Mouse (Mus musculus) midbrain, embryonic 15.5 days (tissue): Measurements from ENCODE around the gene Sebox. TPM values are rescaled to one million over a fixed set of nuclear protein-coding genes. Genes with fewer than 3 reads are reported as not detected.

Source experiments
- ATAC-seq: fragments of 200-750 bp; cut with Nextera tagmentation; replicated peaks from 2 replicates; pipeline ENCODE4 v1.8.0; 2017; ENCODE audit warnings: moderate TSS enrichment
- H3K27ac ChIP-seq: fragments of 300-500 bp; sonication (generic); 2 replicates; pipeline ENCODE4 v1.5.1; 2015; ENCODE audit warnings: mild to moderate bottlenecking, inconsistent platforms
- H3K27me3 ChIP-seq: fragments of 300-500 bp; sonication (generic); replicated peaks from 2 replicates; pipeline ENCODE4 v1.6.1; 2015; ENCODE audit warnings: inconsistent platforms
- H3K36me3 ChIP-seq: fragments of 300-500 bp; sonication (generic); replicated peaks from 2 replicates; pipeline ENCODE4 v1.6.1; 2015; ENCODE audit warnings: inconsistent platforms
- H3K4me1 ChIP-seq: fragments of 300-500 bp; sonication (generic); 2 replicates; pipeline ENCODE4 v1.6.1; 2015; ENCODE audit warnings: inconsistent platforms
- H3K4me2 ChIP-seq: fragments of 300-500 bp; sonication (generic); 2 replicates; pipeline ENCODE4 v1.6.1; 2015; ENCODE audit warnings: inconsistent platforms, mild to moderate bottlenecking, moderate library complexity
- H3K4me3 ChIP-seq: fragments of 300-500 bp; sonication (generic); 2 replicates; pipeline ENCODE4 v1.5.1; 2015; ENCODE audit warnings: mild to moderate bottlenecking, inconsistent platforms
- H3K9ac ChIP-seq: fragments of 300-500 bp; sonication (generic); 2 replicates; pipeline ENCODE4 v1.6.1; 2015; ENCODE audit warnings: mild to moderate bottlenecking, inconsistent platforms
- H3K9me3 ChIP-seq: fragments of 300-500 bp; sonication (generic); 2 replicates; pipeline ENCODE4 v1.6.1; 2016; ENCODE audit warnings: inconsistent platforms
- WGBS: fragments of 180-500 bp; shearing (Covaris S2); methylation state at CpG from one replicate; pipeline ENCODE4 v1.1.7; 2015; ENCODE audit warnings: mixed read lengths; 5-methylcytosine and 5-hydroxymethylcytosine counted together
- polyA plus RNA-seq: library from polyadenylated mRNA; unstranded; fragments of >200 nt; fragmentation: Nextera tagmentation; extraction: Ambion mirVana; gene quantifications from 2 replicates; pipeline ENCODE4 v1.2.1, GENCODE M21; 2015

Sebox gene
- polyA plus RNA-seq, result 0.13 and 0.17 TPM in 2 replicates

- H3K4me2 ChIP-seq, result no peak within 1 kb of the TSS
- no peaks in the 10 kb centered on the region for H3K9me3 ChIP-seq
- 66% methylated on average over 7 of the region's 7 CpGs for WGBS
- no peak within 1 kb of the TSS for H3K9ac ChIP-seq
- peaks cover 6% of the 10 kb centered on the region; the same call in 1 of the 2 replicates for H3K27me3 ChIP-seq
- H3K27ac ChIP-seq, result no peak within 1 kb of the TSS
- H3K36me3 ChIP-seq, result peaks cover 14% of the 10 kb centered on the region
- ATAC-seq, result no peak
- no peak within 1 kb of the TSS for H3K4me3 ChIP-seq
- peaks cover 6% of the 10 kb centered on the region; the same call in 1 of the 2 replicates for H3K4me1 ChIP-seq
Measured at GRCm38 (mm10) chr11:78502909-78503650, at the start of gene Sebox. Sebox (plus strand) TSS chr11:78503447.

DNA sequence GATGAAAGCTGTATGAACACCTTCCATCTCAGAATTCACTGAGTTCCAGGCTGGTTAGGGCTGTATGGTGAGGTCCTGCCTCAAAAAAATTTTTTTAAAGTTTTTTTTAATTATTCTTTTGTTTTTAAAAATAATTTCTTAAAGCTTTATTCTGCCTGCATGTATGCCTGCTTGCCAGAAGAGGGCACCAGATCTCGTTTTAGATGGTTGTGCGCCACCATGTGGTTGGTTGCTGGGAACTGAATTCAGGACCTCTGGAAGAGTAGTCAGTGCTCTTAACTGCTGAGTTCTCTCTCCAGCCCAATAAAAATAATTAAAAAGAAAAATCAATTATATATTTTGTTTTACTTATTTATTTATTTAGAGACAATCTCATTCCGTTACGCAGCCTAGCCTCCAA lies 49.6 kb upstream of the Sebox start:
- Histone ChIP-seq H3K4me3 (no peak overlapping the region), H3K9ac (no peak overlapping the region), H3K27ac (no peak overlapping the region), H3K36me3 (no peaks in the 10 kb centered on the region), H3K4me2 (no peak overlapping the region), H3K27me3 (no peaks in the 10 kb centered on the region), H3K9me3 (no peaks in the 10 kb centered on the region), H3K4me1 (no peaks in the 10 kb centered on the region)
- no peak for ATAC-seq
- 14% methylated on average over 4 of the region's 4 CpGs for WGBS

- H3K4me1 ChIP-seq, result no peaks in the 10 kb centered on the region
- no peak overlapping the region for H3K4me3 ChIP-seq
- no peaks in the 10 kb centered on the region for H3K27me3 ChIP-seq
- no peak for ATAC-seq
- H3K4me2 ChIP-seq, result no peak overlapping the region
- no peaks in the 10 kb centered on the region for H3K9me3 ChIP-seq
- H3K27ac ChIP-seq, result no peak overlapping the region
- no peaks in the 10 kb centered on the region for H3K36me3 ChIP-seq
- no peak overlapping the region for H3K9ac ChIP-seq
- 73% methylated on average over 7 of the region's 7 CpGs for WGBS
Measured at GRCm38 (mm10) chr11:78454276-78454675, 49.0 kb upstream of the Sebox start.

DNA sequence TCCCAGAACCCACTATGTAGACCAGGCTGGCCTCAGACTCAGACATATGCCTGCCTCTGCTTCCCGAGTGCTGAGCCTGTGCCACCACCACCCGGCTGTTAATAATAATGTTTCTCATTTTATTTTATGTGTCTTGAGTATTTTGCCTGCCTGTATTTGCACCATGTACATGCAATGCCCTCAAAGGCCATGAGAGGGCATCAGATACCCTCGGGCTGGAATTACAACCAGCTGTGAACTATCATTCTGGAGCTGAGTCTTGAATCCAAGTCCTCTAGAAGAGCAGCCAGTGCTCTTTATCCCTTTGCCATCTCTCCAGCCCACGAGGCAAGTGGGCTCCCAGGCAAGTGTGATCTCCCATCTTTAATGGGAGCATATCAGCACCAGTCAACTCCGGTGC lies 47.9 kb upstream of the Sebox start:
- no peaks in the 10 kb centered on the region for H3K4me1 ChIP-seq
- no peak for ATAC-seq
- no peaks in the 10 kb centered on the region for H3K27me3 ChIP-seq
- H3K36me3 ChIP-seq, result no peaks in the 10 kb centered on the region
- no peaks in the 10 kb centered on the region for H3K9me3 ChIP-seq
- H3K4me2 ChIP-seq, result no peak overlapping the region
- 42% methylated on average over 5 of the region's 5 CpGs for WGBS
- H3K9ac ChIP-seq, result no peak overlapping the region
- no peak overlapping the region for H3K27ac ChIP-seq
- H3K4me3 ChIP-seq, result no peak overlapping the region

- H3K27me3 ChIP-seq, result no peaks in the 10 kb centered on the region
- WGBS, result 83% methylated on average over 17 of the region's 17 CpGs
- H3K9ac ChIP-seq, result no peak overlapping the region
- H3K4me3 ChIP-seq, result no peak overlapping the region
- H3K27ac ChIP-seq, result no peak overlapping the region
- H3K36me3 ChIP-seq, result no peaks in the 10 kb centered on the region
- no peaks in the 10 kb centered on the region for H3K9me3 ChIP-seq
- ATAC-seq, result no peak
- no peaks in the 10 kb centered on the region for H3K4me1 ChIP-seq
- H3K4me2 ChIP-seq, result no peak overlapping the region
Measured at GRCm38 (mm10) chr11:78458740-78459139, 44.5 kb upstream of the Sebox start.

GRCm38 (mm10) chr11:78461894-78462293 lies 41.4 kb upstream of the Sebox start:
- H3K4me1 ChIP-seq, result peaks cover 16% of the 10 kb centered on the region
- no peak overlapping the region for H3K4me3 ChIP-seq
- H3K4me2 ChIP-seq, result no peak overlapping the region
- no peaks in the 10 kb centered on the region for H3K9me3 ChIP-seq
- H3K36me3 ChIP-seq, result no peaks in the 10 kb centered on the region
- no peak overlapping the region for H3K9ac ChIP-seq
- H3K27ac ChIP-seq, result no peak overlapping the region
- H3K27me3 ChIP-seq, result no peaks in the 10 kb centered on the region; the same call in 1 of the 2 replicates
- ATAC-seq, result no peak
- 68% methylated on average over 1 of the region's 1 CpGs for WGBS

DNA sequence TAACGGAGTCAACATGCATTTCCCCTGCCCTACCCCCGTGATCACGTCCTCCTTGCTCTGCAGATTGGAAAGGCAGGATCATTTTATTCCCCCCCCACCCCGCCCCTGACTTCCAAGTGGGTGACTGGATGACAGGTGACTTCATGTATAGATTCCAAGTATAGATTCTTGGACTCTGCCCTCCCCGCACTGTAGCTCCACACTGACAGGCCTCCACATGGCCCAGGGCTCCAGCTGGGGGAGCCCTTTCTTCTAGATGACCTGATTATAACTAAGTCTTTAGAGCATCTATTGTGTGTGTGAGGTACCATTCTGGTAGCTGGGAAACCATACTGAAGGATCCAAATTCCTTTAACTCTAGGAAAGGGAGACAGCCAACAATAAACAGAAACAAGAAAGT lies 40.6 kb upstream of the Sebox start:
- no peaks in the 10 kb centered on the region; the same call in 1 of the 2 replicates for H3K27me3 ChIP-seq
- H3K9ac ChIP-seq, result no peak overlapping the region
- H3K9me3 ChIP-seq, result no peaks in the 10 kb centered on the region
- no peaks in the 10 kb centered on the region for H3K36me3 ChIP-seq
- no peak overlapping the region for H3K4me2 ChIP-seq
- no peak for ATAC-seq
- peaks cover 17% of the 10 kb centered on the region for H3K4me1 ChIP-seq
- H3K27ac ChIP-seq, result no peak overlapping the region
- WGBS, result 78% methylated on average over 5 of the region's 5 CpGs
- H3K4me3 ChIP-seq, result no peak overlapping the region

DNA sequence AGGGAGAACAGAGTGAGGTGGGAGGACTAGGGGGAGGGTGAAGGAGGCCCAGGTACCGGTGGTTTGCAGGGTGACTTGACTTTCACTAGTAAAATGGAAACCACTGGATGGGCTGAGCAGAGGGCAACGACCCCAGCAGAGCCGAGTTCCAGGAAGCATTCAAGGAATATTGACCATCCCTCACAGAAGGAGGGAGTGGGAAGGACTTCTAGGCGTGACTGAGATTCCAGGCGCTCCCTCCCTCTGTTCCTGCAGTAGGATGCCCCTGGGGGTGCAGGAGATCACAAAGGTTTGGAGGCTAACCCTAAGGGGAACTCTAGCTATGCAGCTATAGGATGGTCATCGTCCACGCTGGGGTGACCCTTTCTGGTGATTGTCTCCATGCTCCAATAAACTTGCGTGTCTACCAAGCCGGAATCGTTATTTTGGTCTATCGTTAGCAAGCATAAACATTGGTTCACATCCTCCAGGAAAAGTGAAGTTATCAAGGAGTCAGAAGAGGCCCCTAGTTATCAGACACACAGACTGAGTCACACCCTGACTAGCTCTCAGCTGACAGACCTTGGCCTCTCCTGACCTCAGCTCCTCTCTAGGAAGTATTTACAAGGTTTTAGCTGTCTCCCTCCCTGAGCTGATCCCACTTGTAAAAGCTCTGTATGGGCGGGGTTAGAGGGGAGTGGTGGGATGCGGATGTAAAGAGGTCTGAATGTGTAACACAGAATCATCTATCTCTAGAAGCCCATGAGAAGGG lies 39.8 kb upstream of the Sebox start:
- no peak overlapping the region for H3K4me2 ChIP-seq
- H3K27ac ChIP-seq, result no peak overlapping the region
- no peaks in the 10 kb centered on the region for H3K9me3 ChIP-seq
- H3K4me1 ChIP-seq, result peaks cover 17% of the 10 kb centered on the region
- ATAC-seq, result no peak
- WGBS, result 74% methylated on average over 13 of the region's 13 CpGs
- no peak overlapping the region for H3K4me3 ChIP-seq
- H3K9ac ChIP-seq, result no peak overlapping the region
- no peaks in the 10 kb centered on the region; the same call in 1 of the 2 replicates for H3K27me3 ChIP-seq
- no peaks in the 10 kb centered on the region for H3K36me3 ChIP-seq

DNA sequence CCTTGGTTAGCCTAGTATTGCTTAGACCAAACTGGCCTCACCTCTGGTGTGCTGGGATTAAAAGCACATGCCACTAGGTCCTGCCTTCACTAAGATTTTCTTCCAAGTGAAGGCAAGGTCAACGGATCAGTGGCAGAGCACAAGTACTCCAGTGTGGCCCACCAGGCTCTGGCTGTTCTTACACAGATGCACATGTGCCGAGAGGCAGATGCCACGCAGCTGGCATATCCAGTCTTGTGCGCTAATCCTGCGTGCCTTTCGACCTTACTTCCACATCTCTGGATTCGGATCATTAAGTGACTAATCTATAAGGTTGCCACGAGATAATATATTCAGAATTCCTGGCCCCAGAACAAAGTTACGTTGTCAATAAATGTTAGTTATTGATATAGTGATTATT lies 38.1 kb upstream of the Sebox start:
- Histone ChIP-seq H3K4me2 (peak overlapping the region; percentile 67), H3K4me1 (peaks cover 17% of the 10 kb centered on the region), H3K4me3 (peak overlapping the region; percentile 90), H3K36me3 (no peaks in the 10 kb centered on the region), H3K9me3 (no peaks in the 10 kb centered on the region), H3K27me3 (no peaks in the 10 kb centered on the region; the same call in 1 of the 2 replicates), H3K27ac (no peak overlapping the region), H3K9ac (peak overlapping the region; percentile 85)
- WGBS, result 20% methylated on average over 9 of the region's 9 CpGs
- no peak for ATAC-seq

DNA sequence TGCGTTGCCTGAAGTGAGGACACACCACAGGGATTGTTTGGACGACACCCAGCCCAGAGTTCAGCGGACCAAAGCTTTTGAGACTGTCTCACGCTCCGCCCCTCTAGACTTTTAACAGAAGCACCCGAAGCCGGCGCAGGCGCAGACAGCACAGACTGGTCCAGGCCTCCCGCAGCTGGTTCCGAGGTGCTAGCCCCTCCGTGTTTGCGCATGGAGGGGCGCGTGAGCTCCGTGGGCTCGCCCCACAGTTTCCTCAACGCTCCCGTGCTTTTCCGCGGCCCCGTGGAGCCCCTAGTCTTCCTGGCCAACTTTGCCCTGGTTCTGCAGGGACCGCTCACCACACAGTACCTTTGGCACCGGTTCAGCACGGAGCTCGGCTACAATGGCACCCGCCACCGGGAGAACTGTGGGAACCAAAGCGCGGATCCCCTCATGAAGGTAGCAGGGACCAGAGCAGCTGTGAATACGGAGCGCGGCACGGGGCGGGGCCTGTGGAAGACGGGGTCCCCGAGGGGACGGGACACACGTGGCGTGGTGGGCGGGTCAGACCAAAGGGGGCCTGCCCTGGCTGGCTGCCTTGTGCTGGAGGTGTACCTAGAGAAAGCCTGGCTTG lies 37.6 kb upstream of the Sebox start, which contains the start of gene Slc46a1:
Gene Slc46a1 (plus strand): TSS at position 130 of the 613 bp plus-strand sequence.
- Histone ChIP-seq H3K27ac (peak within 1 kb of the TSS; percentile 85), H3K36me3 (no peaks in the 10 kb centered on the region), H3K27me3 (no peaks in the 10 kb centered on the region; the same call in 1 of the 2 replicates), H3K4me2 (peak within 1 kb of the TSS; percentile 67), H3K9ac (peak within 1 kb of the TSS; percentile 85), H3K4me1 (peaks cover 17% of the 10 kb centered on the region), H3K9me3 (no peaks in the 10 kb centered on the region), H3K4me3 (peak within 1 kb of the TSS; percentile 90)
- ATAC-seq, result peak; percentile 94
- under 1% methylated on average over 41 of the region's 41 CpGs for WGBS

GRCm38 (mm10) chr11:78466242-78466912 lies 36.9 kb upstream of the Sebox start:
- peak; percentile 37 for ATAC-seq
- H3K27ac ChIP-seq, result peak overlapping the region; percentile 85; the same call in 1 of the 2 replicates

DNA sequence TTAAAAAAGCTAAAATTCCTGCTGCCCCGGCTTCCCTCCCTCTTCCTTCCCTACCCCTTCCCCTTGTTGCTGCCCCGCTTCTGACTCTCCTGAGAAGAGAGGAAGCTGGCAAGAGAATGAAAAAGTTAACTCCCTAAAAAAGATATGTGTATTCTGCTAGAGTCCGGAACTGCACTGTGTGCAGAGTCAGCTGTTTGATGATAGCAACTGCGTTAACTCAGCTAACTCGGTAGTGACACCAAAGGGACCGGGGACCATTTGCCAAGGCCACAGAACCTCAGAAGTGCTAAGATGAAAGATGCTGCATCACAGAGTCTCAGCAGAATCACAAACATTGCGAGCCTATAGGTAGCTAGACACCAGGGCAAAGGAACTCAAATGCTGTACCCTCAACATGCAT lies 35.7 kb upstream of the Sebox start:
- Histone ChIP-seq H3K9ac (no peak overlapping the region), H3K4me2 (no peak overlapping the region), H3K4me3 (no peak overlapping the region), H3K36me3 (no peaks in the 10 kb centered on the region), H3K4me1 (peaks cover 17% of the 10 kb centered on the region), H3K27me3 (no peaks in the 10 kb centered on the region; the same call in 1 of the 2 replicates), H3K27ac (no peak overlapping the region), H3K9me3 (no peaks in the 10 kb centered on the region)
- whole genome bisulfite sequencing, result 92% methylated on average over 7 of the region's 7 CpGs
- ATAC-seq, result no peak

More at GRCm38 (mm10) chr11:78466242-78466912, 36.9 kb upstream of the Sebox start:
- Histone ChIP-seq H3K4me2 (peak overlapping the region; percentile 67), H3K4me1 (peaks cover 17% of the 10 kb centered on the region), H3K9ac (peak overlapping the region; percentile 85), H3K36me3 (no peaks in the 10 kb centered on the region), H3K27me3 (no peaks in the 10 kb centered on the region; the same call in 1 of the 2 replicates), H3K4me3 (peak overlapping the region; percentile 90), H3K9me3 (no peaks in the 10 kb centered on the region)
- WGBS, result 51% methylated on average over 23 of the region's 23 CpGs
